Mouse (Mus musculus): ENCODE measurements around the gene Nfatc2. TPM values are rescaled to one million over a fixed set of nuclear protein-coding genes. Genes with fewer than 3 reads are reported as not detected.

The Nfatc2 gene
- polyA plus RNA-seq, 1 experiment from 2014 or later, result 9.9 TPM

GRCm38 (mm10) chr2:168489953-168490352 lies 111.5 kb downstream of the Nfatc2 start:
- H3K4me3 ChIP-seq, result no peak overlapping the region
- peaks cover 17% of the 10 kb centered on the region for H3K27me3 ChIP-seq (replicated peaks)
- H3K4me1 ChIP-seq (replicated peaks), result peaks cover 20% of the 10 kb centered on the region
- no peak for ATAC-seq (ENCODE audit: insufficient number of reproducible peaks, low FRiP score)
- no peak overlapping the region for H3K27ac ChIP-seq (ENCODE audit: poor library complexity, severe bottlenecking)
- no peak overlapping the region for H3K4me2 ChIP-seq
- 86% methylated on average over 13 of the region's 13 CpGs for WGBS
- no peak overlapping the region for H3K9ac ChIP-seq
- no peaks in the 10 kb centered on the region for H3K9me3 ChIP-seq (replicated peaks)
- peaks cover 11% of the 10 kb centered on the region; the same call in 1 of the 2 replicates for H3K36me3 ChIP-seq

DNA sequence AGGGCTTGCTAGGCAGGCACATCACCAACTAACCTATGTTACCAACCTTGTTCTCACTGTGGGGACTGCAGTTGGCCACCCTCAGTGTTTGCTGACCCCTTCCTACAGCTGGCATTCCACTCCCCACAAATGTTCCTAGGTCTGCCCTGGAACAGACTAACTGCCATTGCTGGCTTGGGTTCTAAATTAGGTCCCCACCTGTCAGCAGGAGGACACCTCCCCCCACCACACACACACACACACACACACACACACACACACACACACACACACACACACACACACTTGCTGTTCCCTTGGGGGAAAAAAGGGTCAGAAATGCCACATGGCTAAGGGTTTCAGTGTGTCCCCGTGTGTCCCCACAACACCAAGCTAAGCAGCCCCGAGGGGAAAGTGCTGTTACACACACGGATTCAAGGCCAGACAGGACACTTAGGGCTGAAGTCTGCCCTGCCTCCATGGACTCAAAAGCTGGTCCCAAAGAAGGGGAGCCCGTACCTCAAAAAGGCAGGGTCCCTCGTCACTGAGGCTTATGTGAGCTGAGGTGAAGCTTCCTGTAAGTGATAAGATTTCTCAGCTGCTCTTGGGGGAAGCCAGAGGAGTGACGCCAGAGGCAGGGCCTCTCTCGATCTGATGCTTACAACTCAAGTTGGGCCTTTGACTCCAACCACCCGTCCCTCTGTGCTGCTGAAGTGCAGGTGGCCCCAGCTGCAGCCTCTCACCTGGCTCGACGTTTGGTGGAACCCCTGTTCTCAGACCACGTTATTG lies 113.1 kb downstream of the Nfatc2 start:
- Histone ChIP-seq H3K27me3 (replicated peaks) (peaks cover 13% of the 10 kb centered on the region), H3K36me3 (peaks cover 6% of the 10 kb centered on the region; the same call in 1 of the 2 replicates), H3K4me1 (replicated peaks) (peaks cover 20% of the 10 kb centered on the region), H3K27ac (ENCODE audit: poor library complexity, severe bottlenecking) (no peak overlapping the region), H3K9me3 (replicated peaks) (no peaks in the 10 kb centered on the region), H3K4me3 (no peak overlapping the region), H3K9ac (no peak overlapping the region), H3K4me2 (no peak overlapping the region)
- WGBS, result 58% methylated on average over 11 of the region's 11 CpGs
- no peak for ATAC-seq (ENCODE audit: insufficient number of reproducible peaks, low FRiP score)

DNA sequence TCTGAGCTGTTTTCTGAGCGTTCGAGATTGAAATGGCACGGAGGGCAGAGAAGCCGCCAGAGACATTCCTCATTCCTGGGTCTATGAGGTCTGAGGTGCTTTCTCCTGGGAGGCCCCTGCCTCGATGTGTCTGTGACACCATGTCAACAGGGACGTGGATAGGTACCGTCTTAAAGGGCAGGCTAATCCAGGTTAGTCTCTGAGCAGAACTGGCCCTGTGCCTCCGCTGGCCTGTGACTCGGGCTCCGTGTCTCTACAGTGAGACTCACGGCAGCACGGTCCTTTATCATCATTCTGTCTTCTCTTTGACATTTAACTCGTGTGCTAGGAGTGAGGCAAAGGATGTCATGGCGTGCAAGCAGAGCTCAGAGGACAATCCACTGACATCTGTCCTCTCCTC lies 120.3 kb downstream of the Nfatc2 start:
- Histone ChIP-seq H3K27me3 (replicated peaks) (peaks cover 51% of the 10 kb centered on the region), H3K36me3 (peaks cover 15% of the 10 kb centered on the region; the same call in 1 of the 2 replicates), H3K4me2 (no peak overlapping the region), H3K4me1 (replicated peaks) (peaks cover 16% of the 10 kb centered on the region), H3K27ac (ENCODE audit: poor library complexity, severe bottlenecking) (no peak overlapping the region), H3K9ac (no peak overlapping the region), H3K9me3 (replicated peaks) (no peaks in the 10 kb centered on the region), H3K4me3 (no peak overlapping the region)
- ATAC-seq (ENCODE audit: insufficient number of reproducible peaks, low FRiP score), result no peak
- 77% methylated on average over 14 of the region's 14 CpGs for WGBS

GRCm38 (mm10) chr2:168480692-168481091 lies 120.8 kb downstream of the Nfatc2 start:
- Histone ChIP-seq H3K9ac (no peak overlapping the region), H3K4me3 (no peak overlapping the region), H3K9me3 (replicated peaks) (no peaks in the 10 kb centered on the region), H3K27ac (ENCODE audit: poor library complexity, severe bottlenecking) (no peak overlapping the region), H3K27me3 (replicated peaks) (peaks cover 56% of the 10 kb centered on the region), H3K4me2 (no peak overlapping the region), H3K4me1 (replicated peaks) (peaks cover 16% of the 10 kb centered on the region), H3K36me3 (peaks cover 15% of the 10 kb centered on the region; the same call in 1 of the 2 replicates)
- 77% methylated on average over 6 of the region's 6 CpGs for WGBS
- no peak for ATAC-seq (ENCODE audit: insufficient number of reproducible peaks, low FRiP score)

DNA sequence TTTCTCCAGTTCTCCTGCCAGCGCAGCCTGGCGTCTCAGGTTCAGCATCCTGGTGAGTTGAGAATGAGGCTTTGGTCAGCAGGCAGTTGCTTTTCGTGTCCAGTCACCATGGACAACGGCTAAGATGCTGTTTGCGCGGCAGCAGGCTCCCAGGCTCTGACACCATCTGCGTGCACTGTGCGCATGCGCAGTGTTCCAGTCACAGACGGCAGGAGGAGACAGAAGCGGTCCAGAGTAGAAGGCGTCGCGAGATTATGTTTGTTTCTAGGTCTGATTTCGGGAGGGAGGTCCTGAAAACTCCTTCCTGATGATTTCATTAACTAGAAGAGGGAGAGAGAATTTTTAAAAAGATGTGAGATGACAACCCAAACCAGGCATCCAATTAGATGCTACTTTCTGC lies 121.5 kb downstream of the Nfatc2 start:
- no peak for ATAC-seq (ENCODE audit: insufficient number of reproducible peaks, low FRiP score)
- Histone ChIP-seq H3K4me2 (no peak overlapping the region), H3K9me3 (replicated peaks) (no peaks in the 10 kb centered on the region), H3K4me1 (replicated peaks) (peaks cover 16% of the 10 kb centered on the region), H3K4me3 (no peak overlapping the region), H3K9ac (no peak overlapping the region), H3K27me3 (replicated peaks) (peaks cover 62% of the 10 kb centered on the region), H3K27ac (ENCODE audit: poor library complexity, severe bottlenecking) (no peak overlapping the region), H3K36me3 (peaks cover 15% of the 10 kb centered on the region; the same call in 1 of the 2 replicates)
- WGBS, result 89% methylated on average over 15 of the region's 15 CpGs

DNA sequence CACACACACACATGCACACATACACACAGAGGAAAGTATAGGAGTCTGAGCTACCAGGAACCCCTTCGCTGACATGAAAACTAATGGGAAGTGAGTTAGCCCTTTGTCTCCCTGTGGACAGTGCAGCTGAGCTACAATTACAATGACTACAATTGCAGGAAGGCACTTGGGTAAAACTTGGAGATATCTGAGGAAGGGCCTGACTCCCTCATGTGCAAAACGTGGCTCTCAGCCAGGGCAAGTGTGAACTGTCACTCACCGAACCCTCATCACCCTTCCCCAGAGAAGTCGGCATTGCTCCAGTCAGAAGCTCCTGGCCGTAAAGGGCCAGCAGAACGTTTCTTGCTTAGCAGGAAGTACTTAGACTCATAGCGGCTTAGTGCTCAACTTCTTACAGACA lies 123.0 kb downstream of the Nfatc2 start:
- no peak overlapping the region for H3K4me3 ChIP-seq
- peaks cover 15% of the 10 kb centered on the region; the same call in 1 of the 2 replicates for H3K36me3 ChIP-seq
- peak overlapping the region; percentile 36; the same call in 1 of the 2 replicates for H3K27ac ChIP-seq (ENCODE audit: poor library complexity, severe bottlenecking)
- peaks cover 76% of the 10 kb centered on the region for H3K27me3 ChIP-seq (replicated peaks)
- no peak overlapping the region for H3K4me2 ChIP-seq
- no peaks in the 10 kb centered on the region for H3K9me3 ChIP-seq (replicated peaks)
- no peak overlapping the region for H3K9ac ChIP-seq
- WGBS, result 29% methylated on average over 7 of the region's 7 CpGs
- H3K4me1 ChIP-seq (replicated peaks), result peaks cover 16% of the 10 kb centered on the region
- ATAC-seq (ENCODE audit: insufficient number of reproducible peaks, low FRiP score), result peak; percentile 49

- Histone ChIP-seq H3K4me1 (replicated peaks) (peaks cover 10% of the 10 kb centered on the region), H3K4me2 (no peak overlapping the region), H3K4me3 (no peak overlapping the region), H3K27me3 (replicated peaks) (peaks cover 82% of the 10 kb centered on the region), H3K27ac (ENCODE audit: poor library complexity, severe bottlenecking) (no peak overlapping the region), H3K36me3 (no peaks in the 10 kb centered on the region), H3K9ac (no peak overlapping the region), H3K9me3 (replicated peaks) (no peaks in the 10 kb centered on the region)
- no peak for ATAC-seq (ENCODE audit: insufficient number of reproducible peaks, low FRiP score)
- WGBS, result 52% methylated on average over 9 of the region's 9 CpGs
Observed at GRCm38 (mm10) chr2:168473496-168473895, 128.0 kb downstream of the Nfatc2 start.

DNA sequence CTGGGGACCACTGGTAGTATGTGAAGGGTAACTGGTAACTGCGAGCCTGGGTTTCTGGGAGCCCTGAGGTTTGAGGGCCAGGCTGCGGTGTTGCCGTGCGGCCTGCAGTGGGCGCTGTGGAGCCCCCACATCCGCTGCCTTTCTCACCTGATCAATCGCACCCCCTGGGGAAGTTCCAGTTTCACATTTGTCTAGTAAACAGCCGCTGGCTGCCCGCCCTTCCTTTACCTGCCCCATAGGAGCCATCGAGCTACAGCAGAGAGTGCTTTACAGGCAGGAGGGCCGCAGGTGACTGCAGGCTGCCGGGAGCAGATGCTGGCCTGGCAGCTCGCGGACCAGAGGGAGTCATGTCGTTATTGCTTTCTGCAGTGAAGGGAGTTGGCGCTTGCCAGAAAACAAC lies 128.6 kb downstream of the Nfatc2 start:
- Histone ChIP-seq H3K9ac (peak overlapping the region; percentile 34; the same call in 1 of the 2 replicates), H3K4me2 (peak overlapping the region; percentile 62), H3K27me3 (replicated peaks) (peaks cover 84% of the 10 kb centered on the region), H3K4me3 (peak overlapping the region; percentile 41), H3K27ac (ENCODE audit: poor library complexity, severe bottlenecking) (no peak overlapping the region), H3K9me3 (replicated peaks) (no peaks in the 10 kb centered on the region), H3K36me3 (no peaks in the 10 kb centered on the region), H3K4me1 (replicated peaks) (peaks cover 4% of the 10 kb centered on the region)
- no peak for ATAC-seq (ENCODE audit: insufficient number of reproducible peaks, low FRiP score)
- 11% methylated on average over 16 of the region's 16 CpGs for WGBS

DNA sequence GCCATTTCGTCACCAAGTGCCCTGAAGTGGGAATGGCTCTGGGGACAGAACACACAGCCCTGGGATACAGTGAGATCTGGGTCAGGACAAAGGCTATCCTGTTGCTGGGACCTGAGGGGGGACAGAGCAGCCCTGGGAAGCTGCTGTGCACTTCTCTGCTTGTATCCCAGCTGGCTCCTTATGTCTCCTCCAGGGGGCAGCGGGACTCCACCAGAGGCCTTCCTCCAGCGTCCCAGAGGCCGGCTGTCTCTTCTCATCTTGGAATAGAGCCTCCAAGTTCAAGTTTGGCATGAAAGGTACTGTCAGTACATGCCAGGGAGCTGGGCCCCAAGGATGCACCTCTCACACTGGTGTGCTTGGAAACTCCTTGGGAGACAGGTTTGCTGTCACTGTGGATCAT lies 132.4 kb downstream of the Nfatc2 start:
- peaks cover 75% of the 10 kb centered on the region for H3K27me3 ChIP-seq (replicated peaks)
- no peak for ATAC-seq (ENCODE audit: insufficient number of reproducible peaks, low FRiP score)
- no peak overlapping the region for H3K9ac ChIP-seq
- no peak overlapping the region for H3K4me3 ChIP-seq
- H3K4me1 ChIP-seq (replicated peaks), result peaks cover 3% of the 10 kb centered on the region; the same call in 1 of the 2 replicates
- H3K36me3 ChIP-seq, result no peaks in the 10 kb centered on the region
- H3K4me2 ChIP-seq, result no peak overlapping the region
- 16% methylated on average over 4 of the region's 4 CpGs for WGBS
- no peaks in the 10 kb centered on the region for H3K9me3 ChIP-seq (replicated peaks)
- H3K27ac ChIP-seq (ENCODE audit: poor library complexity, severe bottlenecking), result no peak overlapping the region

- Histone ChIP-seq H3K4me1 (replicated peaks) (peaks cover 7% of the 10 kb centered on the region; the same call in 1 of the 2 replicates), H3K9ac (no peak overlapping the region), H3K4me3 (no peak overlapping the region), H3K27ac (ENCODE audit: poor library complexity, severe bottlenecking) (no peak overlapping the region), H3K9me3 (replicated peaks) (no peaks in the 10 kb centered on the region), H3K4me2 (no peak overlapping the region), H3K27me3 (replicated peaks) (peaks cover 78% of the 10 kb centered on the region), H3K36me3 (no peaks in the 10 kb centered on the region)
- WGBS, result 76% methylated on average over 5 of the region's 5 CpGs
- ATAC-seq (ENCODE audit: insufficient number of reproducible peaks, low FRiP score), result no peak
Observed at GRCm38 (mm10) chr2:168467166-168467565, 134.3 kb downstream of the Nfatc2 start.

DNA sequence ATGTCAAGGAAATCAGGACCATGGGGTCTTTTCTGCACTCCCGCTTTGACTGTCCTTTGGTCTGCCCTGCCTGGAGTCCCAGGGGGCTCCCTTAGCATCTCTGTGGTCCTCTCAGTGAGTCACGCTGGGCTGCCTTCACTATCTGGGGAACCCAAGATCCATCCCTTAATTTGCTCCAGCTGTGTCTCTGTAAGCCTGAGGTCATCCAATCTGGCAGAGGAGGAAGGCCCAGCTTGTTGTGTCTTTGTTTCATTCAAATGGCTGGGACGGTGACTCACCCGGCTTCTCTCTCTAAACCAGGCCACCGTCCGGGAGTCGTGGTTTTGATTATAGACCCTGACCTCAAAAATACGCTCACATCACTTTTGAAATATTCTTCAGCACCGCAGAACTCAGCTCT lies 135.4 kb downstream of the Nfatc2 start:
- H3K4me1 ChIP-seq (replicated peaks), result peaks cover 9% of the 10 kb centered on the region
- no peak overlapping the region for H3K4me2 ChIP-seq
- no peak overlapping the region for H3K4me3 ChIP-seq
- H3K9me3 ChIP-seq (replicated peaks), result no peaks in the 10 kb centered on the region
- no peak overlapping the region for H3K27ac ChIP-seq (ENCODE audit: poor library complexity, severe bottlenecking)
- H3K27me3 ChIP-seq (replicated peaks), result peaks cover 76% of the 10 kb centered on the region
- no peak overlapping the region for H3K9ac ChIP-seq
- ATAC-seq (ENCODE audit: insufficient number of reproducible peaks, low FRiP score), result no peak
- no peaks in the 10 kb centered on the region for H3K36me3 ChIP-seq
- WGBS, result 58% methylated on average over 9 of the region's 9 CpGs
